Mouse (Mus musculus): ENCODE results near the gene Heg1. TPM values are rescaled to one million over a fixed set of nuclear protein-coding genes. Genes with fewer than 3 reads are reported as not detected.

Gene Heg1
- polyA plus RNA-seq, 1 experiment from 2014 or later = 17.7 TPM

- Histone ChIP-seq H3K36me3 (ENCODE audit: control insufficient read depth, insufficient read depth, low read length) (no peaks in the 10 kb centered on the region), H3K4me2 (no peak overlapping the region), H3K27ac (ENCODE audit: low read depth, low read length) (no peak overlapping the region), H3K9me3 (ENCODE audit: control insufficient read depth, low read length) (no peaks in the 10 kb centered on the region), H3K4me1 (replicated peaks; ENCODE audit: control insufficient read depth, insufficient read depth, low read length) (peaks cover 11% of the 10 kb centered on the region), H3K4me3 (ENCODE audit: low read depth, low read length) (no peak overlapping the region), H3K9ac (ENCODE audit: low read depth, low read length) (no peak overlapping the region), H3K27me3 (replicated peaks; ENCODE audit: control insufficient read depth, insufficient read depth, low read length) (no peaks in the 10 kb centered on the region)
- ATAC-seq (replicated peaks; ENCODE audit: low FRiP score) = no peak
- no peak for DNase-seq (ENCODE audit: low spot score)
Measured at GRCm38 (mm10) chr16:33681661-33682060, 2.5 kb upstream of the Heg1 start.

GRCm38 (mm10) chr16:33682651-33683050 is 1.5 kb upstream of the Heg1 start:
- Histone ChIP-seq H3K4me1 (replicated peaks; ENCODE audit: control insufficient read depth, insufficient read depth, low read length) (peaks cover 11% of the 10 kb centered on the region), H3K9ac (ENCODE audit: low read depth, low read length) (no peak overlapping the region), H3K27ac (ENCODE audit: low read depth, low read length) (no peak overlapping the region), H3K4me3 (ENCODE audit: low read depth, low read length) (no peak overlapping the region), H3K27me3 (replicated peaks; ENCODE audit: control insufficient read depth, insufficient read depth, low read length) (no peaks in the 10 kb centered on the region), H3K9me3 (ENCODE audit: control insufficient read depth, low read length) (no peaks in the 10 kb centered on the region), H3K4me2 (no peak overlapping the region), H3K36me3 (ENCODE audit: control insufficient read depth, insufficient read depth, low read length) (no peaks in the 10 kb centered on the region)
- 79% methylated on average over 3 of the region's 3 CpGs for WGBS
- DNase-seq (ENCODE audit: low spot score) (no peak), ATAC-seq (replicated peaks; ENCODE audit: low FRiP score) (no peak)

GRCm38 (mm10) chr16:33683206-33684161 is 686 bp upstream of the Heg1 start:
- Histone ChIP-seq H3K27me3 (replicated peaks; ENCODE audit: control insufficient read depth, insufficient read depth, low read length) (no peaks in the 10 kb centered on the region), H3K9ac (ENCODE audit: low read depth, low read length) (peak overlapping the region; percentile 89), H3K27ac (ENCODE audit: low read depth, low read length) (no peak overlapping the region), H3K9me3 (ENCODE audit: control insufficient read depth, low read length) (no peaks in the 10 kb centered on the region), H3K4me2 (peak overlapping the region; percentile 99), H3K4me1 (replicated peaks; ENCODE audit: control insufficient read depth, insufficient read depth, low read length) (peaks cover 11% of the 10 kb centered on the region), H3K36me3 (ENCODE audit: control insufficient read depth, insufficient read depth, low read length) (no peaks in the 10 kb centered on the region), H3K4me3 (ENCODE audit: low read depth, low read length) (peak overlapping the region; percentile 91)
- DNase-seq (ENCODE audit: low spot score) (peak; percentile 49), ATAC-seq (replicated peaks; ENCODE audit: low FRiP score) (peak; percentile 34)
- whole genome bisulfite sequencing = 56% methylated on average over 13 of the region's 13 CpGs

GRCm38 (mm10) chr16:33684703-33685701 is 832 bp downstream of the Heg1 start:
- Histone ChIP-seq H3K9ac (ENCODE audit: low read depth, low read length) (peak overlapping the region; percentile 89), H3K4me3 (ENCODE audit: low read depth, low read length) (peak overlapping the region; percentile 91), H3K4me2 (peak overlapping the region; percentile 99), H3K27ac (ENCODE audit: low read depth, low read length) (peak overlapping the region; percentile 21; the same call in 1 of the 2 replicates), H3K36me3 (ENCODE audit: control insufficient read depth, insufficient read depth, low read length) (no peaks in the 10 kb centered on the region), H3K27me3 (replicated peaks; ENCODE audit: control insufficient read depth, insufficient read depth, low read length) (no peaks in the 10 kb centered on the region), H3K4me1 (replicated peaks; ENCODE audit: control insufficient read depth, insufficient read depth, low read length) (peaks cover 11% of the 10 kb centered on the region), H3K9me3 (ENCODE audit: control insufficient read depth, low read length) (no peaks in the 10 kb centered on the region)
- ATAC-seq (replicated peaks; ENCODE audit: low FRiP score) (peak; percentile 33), DNase-seq (ENCODE audit: low spot score) (no peak)
- WGBS = 2% methylated on average over 46 of the region's 46 CpGs

GRCm38 (mm10) chr16:33686056-33686455 is 1.9 kb downstream of the Heg1 start:
- H3K4me2 ChIP-seq = peak overlapping the region; percentile 99
- no peak for ATAC-seq (replicated peaks; ENCODE audit: low FRiP score)
- no peaks in the 10 kb centered on the region for H3K36me3 ChIP-seq (ENCODE audit: control insufficient read depth, insufficient read depth, low read length)
- no peak for DNase-seq (ENCODE audit: low spot score)
- WGBS = 64% methylated on average over 1 of the region's 1 CpGs
- H3K9ac ChIP-seq (ENCODE audit: low read depth, low read length) = peak overlapping the region; percentile 89
- no peaks in the 10 kb centered on the region for H3K9me3 ChIP-seq (ENCODE audit: control insufficient read depth, low read length)
- no peak overlapping the region for H3K27ac ChIP-seq (ENCODE audit: low read depth, low read length)
- H3K4me3 ChIP-seq (ENCODE audit: low read depth, low read length) = peak overlapping the region; percentile 91; the same call in 1 of the 2 replicates
- no peaks in the 10 kb centered on the region for H3K27me3 ChIP-seq (replicated peaks; ENCODE audit: control insufficient read depth, insufficient read depth, low read length)
- peaks cover 17% of the 10 kb centered on the region for H3K4me1 ChIP-seq (replicated peaks; ENCODE audit: control insufficient read depth, insufficient read depth, low read length)

- DNase-seq (ENCODE audit: low spot score) (no peak), ATAC-seq (replicated peaks; ENCODE audit: low FRiP score) (no peak)
- no peak overlapping the region for H3K9ac ChIP-seq (ENCODE audit: low read depth, low read length)
- WGBS = 75% methylated on average over 3 of the region's 3 CpGs
- H3K27ac ChIP-seq (ENCODE audit: low read depth, low read length) = peak overlapping the region; percentile 28; the same call in 1 of the 2 replicates
- 0 out of 2 replicates have a peak overlapping the region, but pooled peaks have one; percentile 15 for H3K4me3 ChIP-seq (ENCODE audit: low read depth, low read length)
- no peaks in the 10 kb centered on the region for H3K36me3 ChIP-seq (ENCODE audit: control insufficient read depth, insufficient read depth, low read length)
- peak overlapping the region; percentile 99 for H3K4me2 ChIP-seq
- no peaks in the 10 kb centered on the region for H3K9me3 ChIP-seq (ENCODE audit: control insufficient read depth, low read length)
- peaks cover 17% of the 10 kb centered on the region for H3K4me1 ChIP-seq (replicated peaks; ENCODE audit: control insufficient read depth, insufficient read depth, low read length)
- H3K27me3 ChIP-seq (replicated peaks; ENCODE audit: control insufficient read depth, insufficient read depth, low read length) = no peaks in the 10 kb centered on the region
Measured at GRCm38 (mm10) chr16:33687724-33688123, 3.6 kb downstream of the Heg1 start.

GRCm38 (mm10) chr16:33690975-33691747 is 7.0 kb downstream of the Heg1 start:
- DNase-seq (ENCODE audit: low spot score) = no peak
- 64% methylated on average over 6 of the region's 6 CpGs for WGBS
- Histone ChIP-seq H3K9ac (ENCODE audit: low read depth, low read length) (no peak overlapping the region), H3K4me3 (ENCODE audit: low read depth, low read length) (no peak overlapping the region), H3K36me3 (ENCODE audit: control insufficient read depth, insufficient read depth, low read length) (no peaks in the 10 kb centered on the region), H3K27me3 (replicated peaks; ENCODE audit: control insufficient read depth, insufficient read depth, low read length) (no peaks in the 10 kb centered on the region), H3K27ac (ENCODE audit: low read depth, low read length) (no peak overlapping the region), H3K4me1 (replicated peaks; ENCODE audit: control insufficient read depth, insufficient read depth, low read length) (peaks cover 7% of the 10 kb centered on the region), H3K4me2 (no peak overlapping the region), H3K9me3 (ENCODE audit: control insufficient read depth, low read length) (no peaks in the 10 kb centered on the region)
- no peak for ATAC-seq (replicated peaks; ENCODE audit: low FRiP score)

- no peak overlapping the region for H3K9ac ChIP-seq (ENCODE audit: low read depth, low read length)
- no peaks in the 10 kb centered on the region for H3K27me3 ChIP-seq (replicated peaks; ENCODE audit: control insufficient read depth, insufficient read depth, low read length)
- H3K4me1 ChIP-seq (replicated peaks; ENCODE audit: control insufficient read depth, insufficient read depth, low read length) = peaks cover 18% of the 10 kb centered on the region
- H3K4me3 ChIP-seq (ENCODE audit: low read depth, low read length) = no peak overlapping the region
- WGBS = 87% methylated on average over 1 of the region's 1 CpGs
- no peak overlapping the region for H3K4me2 ChIP-seq
- H3K27ac ChIP-seq (ENCODE audit: low read depth, low read length) = no peak overlapping the region
- no peak for DNase-seq (ENCODE audit: low spot score)
- H3K36me3 ChIP-seq (ENCODE audit: control insufficient read depth, insufficient read depth, low read length) = no peaks in the 10 kb centered on the region
- no peak for ATAC-seq (replicated peaks; ENCODE audit: low FRiP score)
- no peaks in the 10 kb centered on the region for H3K9me3 ChIP-seq (ENCODE audit: control insufficient read depth, low read length)
Measured at GRCm38 (mm10) chr16:33693553-33693952, 9.4 kb downstream of the Heg1 start.
